Mouse (Mus musculus) midbrain, embryonic 13.5 days (tissue): ENCODE results near the gene Gm13119. TPM values are rescaled to one million over a fixed set of nuclear protein-coding genes. Genes with fewer than 3 reads are reported as not detected.

Source experiments
- polyA plus RNA-seq: library from polyadenylated mRNA; unstranded; fragments of >200 nt; fragmentation: Nextera tagmentation; extraction: Ambion mirVana; gene quantifications from 2 replicates; pipeline ENCODE4 v1.2.1, GENCODE M21; 2015

Gene Gm13119
- polyA plus RNA-seq, 1 experiment from 2014 or later = not detected

Other genes with a start within 250 kb of the Gm13119 start
- gene Oog3, start 195.3 kb upstream of the Gm13119 start, polyA plus RNA-seq = not detected in 2 replicates
- not detected in 2 replicates for gene Oog2, start 167.2 kb upstream of the Gm13119 start, polyA plus RNA-seq
- gene C87977, start 144.6 kb upstream of the Gm13119 start, polyA plus RNA-seq = not detected in 2 replicates
- gene Pramel5, start 77.5 kb upstream of the Gm13119 start, polyA plus RNA-seq = not detected in 2 replicates
- not detected in 2 replicates for gene Gm13128, start 27.7 kb upstream of the Gm13119 start, polyA plus RNA-seq
- gene Pramef20, start 20.0 kb downstream of the Gm13119 start, polyA plus RNA-seq = not detected in 2 replicates
- gene Pramef12, start 50.5 kb downstream of the Gm13119 start, polyA plus RNA-seq = 0.09 TPM in 1 of 2 replicates, not detected in the other
- gene 1700012P22Rik, start 80.8 kb downstream of the Gm13119 start, polyA plus RNA-seq = not detected in 2 replicates
- gene Gm9944, start 95.4 kb downstream of the Gm13119 start, polyA plus RNA-seq = not detected in 2 replicates
- not detected in 2 replicates for gene Aadacl3, start 105.8 kb downstream of the Gm13119 start, polyA plus RNA-seq
- not detected in 2 replicates for gene 9430007A20Rik, start 161.9 kb downstream of the Gm13119 start, polyA plus RNA-seq
- not detected in 2 replicates for gene Gm13124, start 207.2 kb downstream of the Gm13119 start, polyA plus RNA-seq